Mouse (Mus musculus) liver, embryonic 16.5 days (tissue): Measurements from ENCODE around the gene Map3k6. TPM values are rescaled to one million over a fixed set of nuclear protein-coding genes. Genes with fewer than 3 reads are reported as not detected.

Experiments used
- ATAC-seq: fragments of 200-750 bp; cut with Nextera tagmentation; 2 replicates; pipeline ENCODE4 v1.8.0; 2017; ENCODE audit warnings: low read depth, mild to moderate bottlenecking, moderate number of reproducible peaks, moderate library complexity
- H3K27ac ChIP-seq: fragments of 300-500 bp; sonication (generic); 2 replicates; pipeline ENCODE4 v1.5.1; 2014; ENCODE audit warnings: mild to moderate bottlenecking, low read length
- H3K27me3 ChIP-seq: fragments of 300-500 bp; sonication (generic); 2 replicates; pipeline ENCODE4 v1.6.1; 2014; ENCODE audit warnings: low read depth, low read length, mixed read lengths; ENCODE audit not compliant: control insufficient read depth, insufficient read depth
- H3K36me3 ChIP-seq: fragments of 300-500 bp; sonication (generic); 2 replicates; pipeline ENCODE4 v1.6.1; 2014; ENCODE audit warnings: mild to moderate bottlenecking; ENCODE audit not compliant: control insufficient read depth, insufficient read depth
- H3K4me1 ChIP-seq: fragments of 300-500 bp; sonication (generic); 2 replicates; pipeline ENCODE4 v1.6.1; 2014; ENCODE audit warnings: low read depth, low read length, mixed read lengths; ENCODE audit not compliant: control insufficient read depth
- H3K4me2 ChIP-seq: fragments of 300-500 bp; sonication (generic); 2 replicates; pipeline ENCODE4 v1.6.1; 2014; ENCODE audit warnings: low read depth, low read length, mixed read lengths
- H3K4me3 ChIP-seq: fragments of 300-500 bp; sonication (generic); 2 replicates; pipeline ENCODE4 v1.5.1; 2014; ENCODE audit warnings: low read depth, mild to moderate bottlenecking, low read length
- H3K9ac ChIP-seq: fragments of 300-500 bp; sonication (generic); 2 replicates; pipeline ENCODE4 v1.6.1; 2014; ENCODE audit warnings: low read depth, low read length
- H3K9me3 ChIP-seq: fragments of 300-500 bp; sonication (generic); replicated peaks from 2 replicates; pipeline ENCODE4 v1.6.1; 2016; ENCODE audit warnings: low read length; ENCODE audit not compliant: control insufficient read depth
- WGBS: fragments of 180-500 bp; shearing (Covaris S2); extraction: QIAGEN DNeasy Blood & Tissue Kit; methylation state at CpG from one replicate; pipeline ENCODE4 v1.1.7; 2014; ENCODE audit not compliant: insufficient replicate concordance; 5-methylcytosine and 5-hydroxymethylcytosine counted together
- polyA plus RNA-seq: library from polyadenylated mRNA; unstranded; fragments of >200 nt; fragmentation: Nextera tagmentation; extraction: Ambion mirVana; gene quantifications from 2 replicates; pipeline ENCODE4 v1.2.1, GENCODE M21; 2015

Map3k6 gene
- polyA plus RNA-seq, 1 experiment from 2014 or later: 3.0 TPM

GRCm38 (mm10) chr4:133200343-133200742, 40.3 kb upstream of the Map3k6 start:
- H3K27ac ChIP-seq: no peak overlapping the region
- peaks cover 6% of the 10 kb centered on the region for H3K36me3 ChIP-seq
- no peaks in the 10 kb centered on the region for H3K9me3 ChIP-seq
- H3K27me3 ChIP-seq: no peaks in the 10 kb centered on the region
- no peak overlapping the region for H3K4me3 ChIP-seq
- H3K4me1 ChIP-seq: peaks cover 17% of the 10 kb centered on the region
- WGBS: 70% methylated on average over 21 of the region's 21 CpGs
- no peak overlapping the region for H3K4me2 ChIP-seq
- ATAC-seq: no peak
- no peak overlapping the region for H3K9ac ChIP-seq

GRCm38 (mm10) chr4:133201006-133201771, 39.4 kb upstream of the Map3k6 start:
- peaks cover 17% of the 10 kb centered on the region for H3K4me1 ChIP-seq
- no peaks in the 10 kb centered on the region for H3K27me3 ChIP-seq
- H3K4me3 ChIP-seq: no peak overlapping the region
- no peaks in the 10 kb centered on the region for H3K9me3 ChIP-seq
- H3K27ac ChIP-seq: 0 out of 2 replicates have a peak overlapping the region, but pooled peaks have one; percentile 21
- WGBS: 60% methylated on average over 8 of the region's 8 CpGs
- no peaks in the 10 kb centered on the region for H3K36me3 ChIP-seq
- no peak overlapping the region for H3K9ac ChIP-seq
- peak; percentile 15; the same call in 1 of the 2 replicates for ATAC-seq
- no peak overlapping the region for H3K4me2 ChIP-seq

- H3K9ac ChIP-seq: no peak overlapping the region
- 71% methylated on average over 3 of the region's 3 CpGs for WGBS
- no peaks in the 10 kb centered on the region for H3K36me3 ChIP-seq
- peaks cover 17% of the 10 kb centered on the region for H3K4me1 ChIP-seq
- no peaks in the 10 kb centered on the region for H3K27me3 ChIP-seq
- ATAC-seq: no peak
- no peak overlapping the region for H3K4me2 ChIP-seq
- no peaks in the 10 kb centered on the region for H3K9me3 ChIP-seq
- H3K27ac ChIP-seq: no peak overlapping the region
- no peak overlapping the region for H3K4me3 ChIP-seq
These were observed 38.4 kb upstream of the Map3k6 start for GRCm38 (mm10) chr4:133202254-133202653.

GRCm38 (mm10) chr4:133203591-133203990, 37.0 kb upstream of the Map3k6 start:
- no peaks in the 10 kb centered on the region for H3K36me3 ChIP-seq
- 59% methylated on average over 3 of the region's 3 CpGs for WGBS
- H3K4me1 ChIP-seq: peaks cover 10% of the 10 kb centered on the region
- H3K27ac ChIP-seq: no peak overlapping the region
- H3K27me3 ChIP-seq: no peaks in the 10 kb centered on the region
- ATAC-seq: no peak
- H3K9ac ChIP-seq: no peak overlapping the region
- H3K9me3 ChIP-seq: no peaks in the 10 kb centered on the region
- H3K4me3 ChIP-seq: no peak overlapping the region
- no peak overlapping the region for H3K4me2 ChIP-seq

GRCm38 (mm10) chr4:133204379-133204778, 36.2 kb upstream of the Map3k6 start:
- Histone ChIP-seq H3K9me3 (no peaks in the 10 kb centered on the region), H3K9ac (no peak overlapping the region), H3K4me1 (peaks cover 7% of the 10 kb centered on the region), H3K4me2 (no peak overlapping the region), H3K27me3 (no peaks in the 10 kb centered on the region; the same call in 1 of the 2 replicates), H3K27ac (no peak overlapping the region), H3K36me3 (no peaks in the 10 kb centered on the region), H3K4me3 (no peak overlapping the region)
- WGBS: 62% methylated on average over 7 of the region's 7 CpGs
- no peak for ATAC-seq

- no peak overlapping the region for H3K9ac ChIP-seq
- no peaks in the 10 kb centered on the region for H3K36me3 ChIP-seq
- H3K4me1 ChIP-seq: peaks cover 15% of the 10 kb centered on the region
- H3K27me3 ChIP-seq: peaks cover 45% of the 10 kb centered on the region
- no peak overlapping the region for H3K4me3 ChIP-seq
- ATAC-seq: no peak
- H3K9me3 ChIP-seq: no peaks in the 10 kb centered on the region
- no peak overlapping the region for H3K27ac ChIP-seq
- WGBS: 2% methylated on average over 11 of the region's 11 CpGs
- H3K4me2 ChIP-seq: no peak overlapping the region
These were observed 31.3 kb upstream of the Map3k6 start for GRCm38 (mm10) chr4:133209366-133209765.

- 77% methylated on average over 24 of the region's 24 CpGs for WGBS
- no peaks in the 10 kb centered on the region for H3K36me3 ChIP-seq
- no peak for ATAC-seq
- H3K4me3 ChIP-seq: no peak overlapping the region
- no peak overlapping the region for H3K9ac ChIP-seq
- peaks cover 15% of the 10 kb centered on the region for H3K4me1 ChIP-seq
- no peak overlapping the region for H3K27ac ChIP-seq
- H3K27me3 ChIP-seq: peaks cover 49% of the 10 kb centered on the region
- H3K4me2 ChIP-seq: no peak overlapping the region
- no peaks in the 10 kb centered on the region for H3K9me3 ChIP-seq
These were observed 30.4 kb upstream of the Map3k6 start for GRCm38 (mm10) chr4:133210023-133210787.

- H3K9me3 ChIP-seq: no peaks in the 10 kb centered on the region
- H3K4me2 ChIP-seq: no peak overlapping the region
- no peaks in the 10 kb centered on the region for H3K36me3 ChIP-seq
- WGBS: 83% methylated on average over 19 of the region's 19 CpGs
- no peak overlapping the region for H3K4me3 ChIP-seq
- peaks cover 15% of the 10 kb centered on the region for H3K4me1 ChIP-seq
- H3K9ac ChIP-seq: no peak overlapping the region
- no peak for ATAC-seq
- no peak overlapping the region for H3K27ac ChIP-seq
- peaks cover 49% of the 10 kb centered on the region for H3K27me3 ChIP-seq
These were observed 29.7 kb upstream of the Map3k6 start for GRCm38 (mm10) chr4:133210788-133211390.
